Mouse (Mus musculus): ENCODE data around the gene Ccin.

- TF ChIP-seq CTCF (IDR thresholded peaks at IDR 0.05; ENCODE audit: low read depth) (no peak), EP300 (IDR thresholded peaks at IDR 0.05; ENCODE audit: low read depth) (no peak)
Measured at GRCm38 (mm10) chr4:43979746-43980145, 3.5 kb upstream of the Ccin start.

Data from liver, postnatal 0 days (tissue).